Mouse (Mus musculus) C2C12 (cell line): ENCODE results near the gene Gm11077. TPM values are rescaled to one million over a fixed set of nuclear protein-coding genes. Genes with fewer than 3 reads are reported as not detected.

Experiments
- H3K27me3 ChIP-seq: one replicate; pipeline ENCODE4 v1.6.1; 2011; ENCODE audit not compliant: control insufficient read depth, insufficient read depth, insufficient read length
- H3K36me3 ChIP-seq: one replicate; pipeline ENCODE4 v1.6.1; 2011; ENCODE audit not compliant: control insufficient read depth, insufficient read depth
- H3K4me3 ChIP-seq: one replicate; pipeline ENCODE4 v1.5.1; 2011; ENCODE audit warnings: mild to moderate bottlenecking, control low read depth; ENCODE audit not compliant: poor library complexity, insufficient read depth, severe bottlenecking
- H3K79me2 ChIP-seq: one replicate; pipeline ENCODE4 v1.6.1; 2011; ENCODE audit not compliant: control insufficient read depth, insufficient read depth
- H3K79me3 ChIP-seq: one replicate; pipeline ENCODE4 v1.6.1; 2011; ENCODE audit warnings: low read depth, control low read depth
- H3ac ChIP-seq: one replicate; pipeline ENCODE3; 2011; ENCODE audit warnings: low read depth; ENCODE audit not compliant: control insufficient read depth, insufficient read length
- CEBPB ChIP-seq: IDR thresholded peaks from one replicate; pipeline ENCODE4 v1.6.1; 2011; ENCODE audit warnings: low read depth, mild to moderate bottlenecking, control low read depth, moderate library complexity
- CTCF ChIP-seq: IDR thresholded peaks from one replicate; pipeline ENCODE4 v1.5.1; 2011; ENCODE audit not compliant: control insufficient read depth, insufficient read depth, insufficient read length
- FOSL1 ChIP-seq: IDR thresholded peaks from one replicate; pipeline ENCODE4 v1.8.0; 2011; ENCODE audit warnings: mild to moderate bottlenecking, low read length; ENCODE audit not compliant: poor library complexity, insufficient read depth, severe bottlenecking
- MAX ChIP-seq: IDR thresholded peaks from one replicate; pipeline ENCODE4 v1.6.1; 2011; ENCODE audit warnings: mild to moderate bottlenecking, control low read depth
- MYOD1 ChIP-seq: IDR thresholded peaks from one replicate; pipeline ENCODE4 v1.6.1; 2011; ENCODE audit warnings: low read depth; ENCODE audit not compliant: control insufficient read depth, insufficient read length
- MYOG ChIP-seq: IDR thresholded peaks from one replicate; pipeline ENCODE4 v1.6.1; 2011; ENCODE audit not compliant: control insufficient read depth, insufficient read length; ENCODE audit errors: extremely low read depth
- USF1 ChIP-seq: IDR thresholded peaks from one replicate; pipeline ENCODE4 v1.6.1; 2011; ENCODE audit warnings: low read depth, mild to moderate bottlenecking, control low read depth, moderate library complexity
- polyA plus RNA-seq: library from polyadenylated mRNA; unstranded; fragments of >200 nt; fragmentation: generic; extraction: Trizol; gene quantifications from one replicate; pipeline ENCODE4 v1.2.1, GENCODE M21; 2012; ENCODE audit warnings: missing spikeins

Gene Gm11077
- polyA plus RNA-seq, 1 experiment: not detected

DNA sequence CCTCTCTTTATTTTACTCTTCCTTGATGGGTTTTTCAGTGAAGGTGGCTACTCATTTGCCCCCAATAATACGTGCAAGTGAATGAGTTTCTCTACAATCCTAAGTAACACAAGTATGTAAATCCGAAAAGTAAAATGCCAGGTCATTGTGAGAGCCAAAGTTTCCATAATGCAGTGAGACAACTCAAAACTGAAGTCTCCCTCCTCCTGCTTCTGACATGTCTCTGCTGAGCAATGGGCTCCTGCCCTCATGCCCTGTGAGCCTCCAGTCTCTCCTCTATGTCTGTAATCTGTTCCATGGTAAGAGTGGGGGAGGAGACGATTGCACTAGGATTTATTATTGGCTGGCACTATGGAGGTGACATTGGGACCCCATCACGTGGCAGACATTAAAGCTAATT lies 71.5 kb downstream of the Gm11077 start:
- TF ChIP-seq MYOD1 (no peak), MYOG (no peak), USF1 (no peak), FOSL1 (no peak), MAX (no peak), CTCF (no peak), CEBPB (no peak)
- Histone ChIP-seq H3K79me3 (no peaks in the 10 kb centered on the region), H3K79me2 (no peaks in the 10 kb centered on the region), H3K4me3 (no peak overlapping the region), H3K27me3 (no peaks in the 10 kb centered on the region), H3K36me3 (no peaks in the 10 kb centered on the region), H3ac (no peak overlapping the region)

Other genes with a start within 250 kb of the Gm11077 start
- 27.1 TPM for gene Aebp2, start 106.6 kb upstream of the Gm11077 start, polyA plus RNA-seq